Mouse (Mus musculus) spleen, adult 18-20 months (tissue): ENCODE data around the gene Nt5c2.
"Not testable (repeated sequence)": the region's sequence is repeated elsewhere in the genome, so short reads cannot be mapped to it uniquely, and the experiment has no call there.

Source experiments
- DNase-seq, 2 experiments: peaks; one replicate each; pipeline ENCODE4 v3.0.0; 2022; ENCODE audit warnings: mixed read lengths in 2 of 2

Nt5c2 gene

GRCm38 (mm10) chr19:46984726-46985622 lies 30.0 kb downstream of the Nt5c2 start:
- DNase-seq: no peak

- DNase-seq: no peak
Measured at GRCm38 (mm10) chr19:46983966-46984380, 31.0 kb downstream of the Nt5c2 start.

GRCm38 (mm10) chr19:46983352-46983965 lies 31.5 kb downstream of the Nt5c2 start:
- DNase-seq: no peak

DNA sequence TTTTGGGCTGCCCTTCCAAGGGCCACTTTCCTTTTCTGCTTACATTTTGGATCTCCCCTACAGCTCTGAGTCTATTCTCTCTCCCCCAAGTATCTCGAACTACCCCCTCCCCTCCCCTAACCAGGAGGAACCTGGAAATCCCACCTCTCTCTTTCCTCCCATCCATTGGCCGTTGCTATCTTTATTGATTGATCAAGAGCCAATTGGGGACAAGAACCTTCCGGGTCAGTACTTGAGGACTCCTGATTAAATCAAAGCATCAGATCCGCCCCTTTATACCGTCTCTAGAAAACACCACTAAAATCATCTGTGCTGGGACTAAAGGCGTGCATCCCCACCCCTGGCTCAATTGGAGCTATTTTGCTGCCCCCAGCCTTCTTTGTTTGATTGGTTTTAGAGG lies 33.5 kb downstream of the Nt5c2 start:
- DNase-seq: no peak

GRCm38 (mm10) chr19:46979781-46980105 lies 35.2 kb downstream of the Nt5c2 start:
- DNase-seq: no peak

GRCm38 (mm10) chr19:46978920-46979780 lies 35.8 kb downstream of the Nt5c2 start:
- DNase-seq: no peak

GRCm38 (mm10) chr19:46978069-46978468 lies 36.9 kb downstream of the Nt5c2 start:
- DNase-seq: not testable (repeated sequence)

- DNase-seq: no peak
Measured at GRCm38 (mm10) chr19:46977460-46977859, 37.5 kb downstream of the Nt5c2 start.

DNA sequence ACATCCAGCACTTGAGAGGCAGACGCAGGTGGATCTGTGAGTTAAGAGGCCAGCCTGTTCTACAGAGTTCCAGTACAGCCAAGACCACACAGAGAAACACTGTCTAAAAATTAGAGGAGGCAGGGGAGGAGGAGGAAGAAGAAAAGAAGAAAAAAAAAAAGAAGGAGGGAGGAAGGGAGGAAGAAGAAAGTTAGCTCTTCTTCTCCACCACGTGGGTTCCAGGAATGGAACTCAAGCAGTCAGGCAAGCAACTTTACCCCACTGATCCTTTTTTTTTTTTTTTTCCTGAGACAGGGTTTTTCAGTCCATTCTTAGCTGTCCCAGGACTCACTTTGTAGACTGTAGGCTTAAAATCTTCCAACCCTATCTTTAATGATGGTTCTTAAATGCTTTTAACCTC lies 38.2 kb downstream of the Nt5c2 start:
- no peak for DNase-seq

DNA sequence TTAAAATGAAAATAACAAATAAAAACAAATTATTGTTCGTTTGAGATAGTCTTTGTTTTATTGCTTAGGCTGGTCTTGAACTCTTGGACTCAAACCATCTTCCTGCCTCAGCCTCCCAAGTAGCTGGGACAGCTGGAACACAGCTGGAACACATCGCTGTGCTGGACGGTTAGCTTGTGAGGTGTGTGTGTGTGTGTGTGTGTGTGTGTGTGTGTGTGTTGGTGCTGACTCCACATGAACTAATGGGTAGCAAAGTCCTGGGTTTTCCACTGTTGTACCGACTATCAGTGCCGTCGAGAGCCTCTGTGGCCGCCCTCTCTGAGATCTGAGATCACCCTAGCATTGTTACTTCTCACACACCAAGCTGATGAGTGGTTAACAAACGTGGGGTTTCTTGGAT lies 39.0 kb downstream of the Nt5c2 start:
- DNase-seq: no peak

DNA sequence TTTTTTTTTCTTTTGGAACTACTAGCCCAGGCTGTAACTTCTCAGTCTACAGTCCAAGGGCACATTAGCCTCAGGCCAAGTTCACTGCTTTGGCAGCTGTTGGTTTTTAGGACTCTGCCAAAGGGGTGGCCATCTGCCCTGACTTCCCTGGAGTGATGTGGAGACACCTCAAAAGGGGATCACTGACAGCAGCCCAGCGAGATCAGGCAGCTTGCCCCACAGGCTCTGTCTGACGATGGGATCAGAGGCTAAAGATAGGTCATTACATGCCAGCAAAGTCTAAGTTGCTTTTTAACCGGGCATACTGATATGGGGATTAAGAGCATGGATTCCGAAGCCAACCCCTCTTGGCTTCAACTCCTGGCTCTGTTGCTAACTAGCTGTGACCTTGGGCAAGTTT lies 39.4 kb downstream of the Nt5c2 start:
- no peak for DNase-seq

GRCm38 (mm10) chr19:46972159-46972558 lies 42.8 kb downstream of the Nt5c2 start:
- DNase-seq: no peak

DNA sequence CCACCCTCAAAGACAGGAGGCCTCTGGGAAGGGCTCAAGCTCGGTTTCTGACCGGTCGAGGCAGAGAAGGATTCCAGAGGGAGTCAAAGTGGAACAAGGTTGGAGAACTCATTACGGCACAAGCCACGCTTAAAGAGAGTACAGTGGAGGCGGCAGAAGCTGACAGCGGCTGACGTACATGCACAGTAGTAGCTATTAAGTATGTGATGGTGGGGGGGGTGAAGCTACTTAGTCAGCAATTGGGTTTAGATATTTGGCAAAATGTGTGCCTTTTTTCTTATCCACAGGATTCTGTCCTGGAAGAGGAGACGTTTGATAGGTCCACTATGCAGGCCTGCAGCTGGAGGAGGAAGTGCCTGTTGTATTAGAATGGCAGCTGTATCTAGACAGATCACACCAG lies 43.2 kb downstream of the Nt5c2 start:
- DNase-seq: no peak

- no peak for DNase-seq
Measured at GRCm38 (mm10) chr19:46971051-46971689, 43.8 kb downstream of the Nt5c2 start.

DNA sequence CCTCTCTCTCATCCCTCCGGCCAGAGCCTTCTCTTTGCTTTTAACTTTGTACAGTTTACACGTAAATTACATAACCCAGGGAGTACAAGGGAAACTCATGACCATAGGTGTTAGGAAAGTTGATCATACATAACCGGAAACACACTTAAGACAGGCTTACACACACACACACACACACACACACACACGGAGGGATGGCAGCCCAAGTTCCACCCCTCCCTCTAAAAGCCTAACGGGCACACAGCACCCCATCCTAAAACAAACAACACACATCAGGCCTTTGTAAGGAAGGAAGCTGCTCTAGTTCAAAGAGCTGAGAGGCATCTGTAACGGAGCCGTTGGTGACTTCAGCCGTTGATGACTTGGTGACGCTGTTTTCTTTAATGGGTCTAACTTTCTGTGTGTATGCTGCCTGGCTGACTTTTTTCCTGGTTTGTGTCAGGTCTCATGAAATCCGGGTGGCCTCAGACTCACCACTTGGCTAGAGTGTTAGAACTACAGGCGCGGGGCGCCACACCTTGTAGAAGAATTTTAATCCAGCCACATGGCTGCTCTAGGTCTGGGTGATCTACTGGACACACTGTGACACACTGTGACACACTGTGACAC lies 44.7 kb downstream of the Nt5c2 start:
- DNase-seq: peak in 1 of 2 experiments; percentile 37

DNA sequence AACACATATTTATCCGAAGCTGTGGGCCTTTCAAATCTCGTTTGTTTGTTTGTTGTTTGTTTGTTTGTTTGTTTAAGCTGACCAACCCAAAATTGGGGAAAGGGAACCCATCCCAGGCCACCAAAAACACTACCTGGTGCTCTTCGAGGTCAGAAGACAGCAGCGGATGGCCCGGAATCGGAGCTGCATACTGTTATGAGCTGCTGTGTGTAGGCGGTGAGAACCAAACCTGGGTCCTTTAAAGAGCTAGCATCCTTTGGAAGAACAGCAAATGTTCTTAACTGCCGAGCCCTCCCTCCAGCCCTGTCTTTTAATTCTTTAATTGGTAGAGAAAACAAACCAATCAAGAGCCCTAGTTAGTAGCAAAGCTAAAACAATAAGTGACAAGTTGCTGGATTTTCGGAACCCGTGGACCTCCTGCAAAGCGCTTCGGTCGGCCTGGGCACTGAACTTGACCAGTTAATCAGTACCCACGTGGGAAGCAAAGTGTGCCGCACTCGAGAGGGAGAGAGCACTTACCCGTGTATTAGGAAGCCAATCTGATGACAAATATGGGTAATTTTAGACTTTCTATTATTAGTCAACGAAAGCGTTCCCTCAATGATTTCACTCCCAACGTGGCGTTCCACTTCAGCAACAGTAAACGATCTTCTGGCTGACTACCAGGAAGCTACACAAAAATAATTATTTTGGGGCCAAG lies 45.5 kb downstream of the Nt5c2 start:
- DNase-seq: no peak

DNA sequence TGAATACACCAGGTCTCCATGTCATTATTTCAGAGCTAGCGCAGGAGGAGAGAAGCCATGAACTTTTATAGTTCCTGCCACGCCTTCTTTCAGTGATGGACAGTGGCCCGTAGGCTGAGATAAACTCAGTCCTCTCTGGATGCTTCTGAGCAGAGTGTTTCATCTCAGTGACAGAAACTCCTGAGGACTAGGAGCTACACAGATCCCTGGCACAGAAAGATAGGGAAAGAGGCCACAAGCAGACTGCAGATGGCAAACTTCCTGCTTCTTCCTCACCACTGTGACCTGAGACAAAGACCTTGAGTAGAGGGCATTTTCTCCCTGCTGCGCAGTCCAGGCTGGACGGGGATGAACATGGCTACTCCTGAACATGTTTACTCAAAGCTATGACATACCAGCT lies 46.1 kb downstream of the Nt5c2 start:
- no peak for DNase-seq

GRCm38 (mm10) chr19:46967861-46968260 lies 47.1 kb downstream of the Nt5c2 start:
- no peak for DNase-seq

GRCm38 (mm10) chr19:46966330-46966729 lies 48.6 kb downstream of the Nt5c2 start:
- DNase-seq: no peak

DNA sequence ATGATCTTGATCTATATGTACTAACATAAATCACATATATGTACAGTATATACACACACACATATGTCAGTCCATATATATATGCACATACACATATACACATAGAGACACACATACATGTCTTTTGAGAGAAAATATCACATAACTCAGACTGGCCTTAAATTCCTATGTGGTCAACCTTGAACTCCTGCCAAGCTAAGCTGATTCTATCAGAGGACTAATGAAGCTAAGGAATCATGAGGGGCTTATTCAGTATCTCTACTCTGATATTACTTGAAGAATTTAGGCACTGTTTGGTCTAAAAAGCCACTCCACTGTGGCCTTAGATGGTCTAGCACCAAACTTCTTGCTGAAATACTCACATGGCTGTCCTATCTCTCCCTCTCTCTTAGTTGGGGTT lies 49.5 kb downstream of the Nt5c2 start:
- DNase-seq: no peak

DNA sequence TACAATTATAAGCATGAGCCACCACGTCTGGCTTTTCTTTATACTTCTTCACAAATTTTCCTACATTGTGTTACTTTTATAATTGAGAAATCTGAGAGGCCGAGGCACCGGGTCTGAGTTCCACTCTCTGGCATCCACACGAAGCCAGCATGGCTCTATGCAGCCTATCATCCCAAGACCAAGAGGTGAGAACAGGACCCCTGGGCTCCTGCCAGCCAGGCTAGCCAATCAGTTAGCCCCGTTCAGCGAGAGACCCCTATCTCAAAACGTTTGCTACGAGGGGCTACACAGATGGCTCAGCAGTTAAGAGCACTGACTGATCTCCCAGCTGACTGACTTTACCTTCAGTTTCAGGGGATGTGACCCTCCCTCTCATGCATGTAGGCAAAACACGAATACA lies 50.6 kb downstream of the Nt5c2 start:
- no peak for DNase-seq

DNA sequence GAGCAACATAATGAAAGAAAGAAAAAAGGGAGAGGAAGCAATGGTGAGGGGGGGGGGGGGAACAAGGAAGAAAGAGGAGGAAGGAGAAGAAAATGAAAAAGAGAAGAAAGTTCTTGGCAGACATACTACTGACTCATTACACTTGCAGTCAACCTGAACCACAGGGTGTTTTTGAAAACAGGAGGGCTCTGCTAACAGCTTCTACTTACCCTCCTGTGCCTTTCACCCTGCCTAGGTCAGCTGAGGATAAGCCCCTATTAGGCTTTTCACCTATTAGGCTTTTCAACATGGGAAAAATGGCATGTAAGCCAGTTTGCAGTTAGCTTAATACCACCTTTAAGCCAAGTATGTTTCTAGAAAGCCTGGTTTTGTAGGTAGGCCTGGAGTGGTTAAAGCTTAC lies 51.5 kb downstream of the Nt5c2 start:
- DNase-seq: no peak
